Mouse (Mus musculus): ENCODE results near the gene Cggbp1. TPM values are rescaled to one million over a fixed set of nuclear protein-coding genes. Genes with fewer than 3 reads are reported as not detected.

Gene Cggbp1
- polyA plus RNA-seq (2015; fragmentation: Nextera tagmentation; extraction: Ambion mirVana): 22.7 and 25.9 TPM in 2 replicates

GRCm38 (mm10) chr16:64851563-64852362 is at the start of gene Cggbp1, which contains the start of gene Zfp654:
Gene Cggbp1 (plus strand): TSS chr16:64851996.
Gene Zfp654 (minus strand): TSS chr16:64851652.
- H3K4me2 ChIP-seq (ENCODE audit: low read depth, low read length): peak within 1 kb of the TSS; percentile 85
- peak within 1 kb of the TSS; percentile 99 for H3K9ac ChIP-seq (ENCODE audit: low read depth, low read length)
- peaks cover 13% of the 10 kb centered on the region for H3K36me3 ChIP-seq (ENCODE audit: control insufficient read depth, insufficient read depth)
- no peaks in the 10 kb centered on the region for H3K27me3 ChIP-seq (ENCODE audit: control insufficient read depth, insufficient read depth, low read depth, low read length)
- peaks cover 14% of the 10 kb centered on the region for H3K4me1 ChIP-seq (ENCODE audit: control insufficient read depth, low read depth, low read length)
- H3K9me3 ChIP-seq (replicated peaks; ENCODE audit: control insufficient read depth, low read length): no peaks in the 10 kb centered on the region
- peak; percentile 99 for ATAC-seq (ENCODE audit: low read depth)
- 1% methylated on average over 68 of the region's 85 CpGs for WGBS (ENCODE audit: insufficient replicate concordance)
- H3K4me3 ChIP-seq (ENCODE audit: low read depth, low read length): peak within 1 kb of the TSS; percentile 98
- peak within 1 kb of the TSS; percentile 99 for H3K27ac ChIP-seq (ENCODE audit: low read length)

GRCm38 (mm10) chr16:64803041-64803440 is 48.8 kb upstream of the Cggbp1 start:
- no peaks in the 10 kb centered on the region for H3K9me3 ChIP-seq (replicated peaks; ENCODE audit: control insufficient read depth, low read length)
- no peak overlapping the region for H3K9ac ChIP-seq (ENCODE audit: low read depth, low read length)
- H3K36me3 ChIP-seq (ENCODE audit: control insufficient read depth, insufficient read depth): peaks cover 3% of the 10 kb centered on the region
- H3K4me3 ChIP-seq (ENCODE audit: low read depth, low read length): no peak overlapping the region
- H3K4me2 ChIP-seq (ENCODE audit: low read depth, low read length): no peak overlapping the region
- no peak overlapping the region for H3K27ac ChIP-seq (ENCODE audit: low read length)
- no peak for ATAC-seq (ENCODE audit: low read depth)
- H3K27me3 ChIP-seq (ENCODE audit: control insufficient read depth, insufficient read depth, low read depth, low read length): no peaks in the 10 kb centered on the region
- 78% methylated on average over 3 of the region's 3 CpGs for WGBS (ENCODE audit: insufficient replicate concordance)
- H3K4me1 ChIP-seq (ENCODE audit: control insufficient read depth, low read depth, low read length): no peaks in the 10 kb centered on the region

- ATAC-seq (ENCODE audit: low read depth): no peak
- no peaks in the 10 kb centered on the region for H3K9me3 ChIP-seq (replicated peaks; ENCODE audit: control insufficient read depth, low read length)
Measured at GRCm38 (mm10) chr16:64817094-64817765, 34.6 kb upstream of the Cggbp1 start.

GRCm38 (mm10) chr16:64823890-64824289 is 27.9 kb upstream of the Cggbp1 start:
- Histone ChIP-seq H3K9me3 (replicated peaks; ENCODE audit: control insufficient read depth, low read length) (no peaks in the 10 kb centered on the region), H3K27me3 (ENCODE audit: control insufficient read depth, insufficient read depth, low read depth, low read length) (no peaks in the 10 kb centered on the region), H3K36me3 (ENCODE audit: control insufficient read depth, insufficient read depth) (no peaks in the 10 kb centered on the region), H3K4me3 (ENCODE audit: low read depth, low read length) (no peak overlapping the region), H3K4me1 (ENCODE audit: control insufficient read depth, low read depth, low read length) (no peaks in the 10 kb centered on the region), H3K27ac (ENCODE audit: low read length) (no peak overlapping the region), H3K4me2 (ENCODE audit: low read depth, low read length) (no peak overlapping the region), H3K9ac (ENCODE audit: low read depth, low read length) (no peak overlapping the region)
- ATAC-seq (ENCODE audit: low read depth): no peak
- 63% methylated on average over 1 of the region's 1 CpGs for WGBS (ENCODE audit: insufficient replicate concordance)

More at GRCm38 (mm10) chr16:64817094-64817765, 34.6 kb upstream of the Cggbp1 start:
- Histone ChIP-seq H3K4me3 (ENCODE audit: low read depth, low read length) (no peak overlapping the region), H3K9ac (ENCODE audit: low read depth, low read length) (no peak overlapping the region), H3K4me1 (ENCODE audit: control insufficient read depth, low read depth, low read length) (no peaks in the 10 kb centered on the region), H3K4me2 (ENCODE audit: low read depth, low read length) (no peak overlapping the region), H3K27ac (ENCODE audit: low read length) (no peak overlapping the region), H3K27me3 (ENCODE audit: control insufficient read depth, insufficient read depth, low read depth, low read length) (no peaks in the 10 kb centered on the region), H3K36me3 (ENCODE audit: control insufficient read depth, insufficient read depth) (peaks cover 7% of the 10 kb centered on the region; the same call in 1 of the 2 replicates)
- 77% methylated on average over 3 of the region's 3 CpGs for WGBS (ENCODE audit: insufficient replicate concordance)

GRCm38 (mm10) chr16:64824474-64824873 is 27.3 kb upstream of the Cggbp1 start:
- no peak overlapping the region for H3K4me2 ChIP-seq (ENCODE audit: low read depth, low read length)
- H3K27ac ChIP-seq (ENCODE audit: low read length): no peak overlapping the region
- no peaks in the 10 kb centered on the region for H3K4me1 ChIP-seq (ENCODE audit: control insufficient read depth, low read depth, low read length)
- no peaks in the 10 kb centered on the region for H3K36me3 ChIP-seq (ENCODE audit: control insufficient read depth, insufficient read depth)
- H3K9ac ChIP-seq (ENCODE audit: low read depth, low read length): no peak overlapping the region
- no peaks in the 10 kb centered on the region for H3K27me3 ChIP-seq (ENCODE audit: control insufficient read depth, insufficient read depth, low read depth, low read length)
- no peaks in the 10 kb centered on the region for H3K9me3 ChIP-seq (replicated peaks; ENCODE audit: control insufficient read depth, low read length)
- 78% methylated on average over 1 of the region's 1 CpGs for WGBS (ENCODE audit: insufficient replicate concordance)
- ATAC-seq (ENCODE audit: low read depth): no peak
- no peak overlapping the region for H3K4me3 ChIP-seq (ENCODE audit: low read depth, low read length)

- ATAC-seq (ENCODE audit: low read depth): 0 out of 2 replicates have a peak, but pooled peaks have one; percentile 35
- Histone ChIP-seq H3K27me3 (ENCODE audit: control insufficient read depth, insufficient read depth, low read depth, low read length) (no peaks in the 10 kb centered on the region), H3K4me2 (ENCODE audit: low read depth, low read length) (no peak overlapping the region), H3K9ac (ENCODE audit: low read depth, low read length) (no peak overlapping the region), H3K27ac (ENCODE audit: low read length) (no peak overlapping the region), H3K36me3 (ENCODE audit: control insufficient read depth, insufficient read depth) (no peaks in the 10 kb centered on the region; the same call in 1 of the 2 replicates), H3K4me3 (ENCODE audit: low read depth, low read length) (no peak overlapping the region), H3K9me3 (replicated peaks; ENCODE audit: control insufficient read depth, low read length) (no peaks in the 10 kb centered on the region), H3K4me1 (ENCODE audit: control insufficient read depth, low read depth, low read length) (no peaks in the 10 kb centered on the region)
- 52% methylated on average over 15 of the region's 15 CpGs for WGBS (ENCODE audit: insufficient replicate concordance)
Measured at GRCm38 (mm10) chr16:64830291-64830690, 21.5 kb upstream of the Cggbp1 start.

- Histone ChIP-seq H3K4me2 (ENCODE audit: low read depth, low read length) (no peak overlapping the region), H3K27me3 (ENCODE audit: control insufficient read depth, insufficient read depth, low read depth, low read length) (no peaks in the 10 kb centered on the region), H3K4me1 (ENCODE audit: control insufficient read depth, low read depth, low read length) (peaks cover 2% of the 10 kb centered on the region), H3K9me3 (replicated peaks; ENCODE audit: control insufficient read depth, low read length) (no peaks in the 10 kb centered on the region), H3K9ac (ENCODE audit: low read depth, low read length) (no peak overlapping the region), H3K36me3 (ENCODE audit: control insufficient read depth, insufficient read depth) (no peaks in the 10 kb centered on the region), H3K27ac (ENCODE audit: low read length) (no peak overlapping the region), H3K4me3 (ENCODE audit: low read depth, low read length) (no peak overlapping the region)
- WGBS (ENCODE audit: insufficient replicate concordance): 52% methylated on average over 1 of the region's 1 CpGs
- ATAC-seq (ENCODE audit: low read depth): no peak
Measured at GRCm38 (mm10) chr16:64835996-64836545, 15.7 kb upstream of the Cggbp1 start.

GRCm38 (mm10) chr16:64836709-64837108 is 15.1 kb upstream of the Cggbp1 start:
- no peak overlapping the region for H3K9ac ChIP-seq (ENCODE audit: low read depth, low read length)

More at GRCm38 (mm10) chr16:64836709-64837108, 15.1 kb upstream of the Cggbp1 start:
- Histone ChIP-seq H3K9me3 (replicated peaks; ENCODE audit: control insufficient read depth, low read length) (no peaks in the 10 kb centered on the region), H3K36me3 (ENCODE audit: control insufficient read depth, insufficient read depth) (no peaks in the 10 kb centered on the region), H3K4me3 (ENCODE audit: low read depth, low read length) (no peak overlapping the region), H3K4me2 (ENCODE audit: low read depth, low read length) (no peak overlapping the region), H3K27ac (ENCODE audit: low read length) (no peak overlapping the region), H3K4me1 (ENCODE audit: control insufficient read depth, low read depth, low read length) (peaks cover 6% of the 10 kb centered on the region), H3K27me3 (ENCODE audit: control insufficient read depth, insufficient read depth, low read depth, low read length) (no peaks in the 10 kb centered on the region)
- 74% methylated on average over 2 of the region's 2 CpGs for WGBS (ENCODE audit: insufficient replicate concordance)
- no peak for ATAC-seq (ENCODE audit: low read depth)
